Mouse (Mus musculus) spleen, embryonic (tissue): ENCODE measurements around the gene Fam76a.

ENCODE experiments used
- CTCF ChIA-PET: fragments of 350-600 bp; sonication (Branson Sonifier 250); formaldehyde crosslinking; loops from one replicate; lab custom pipeline; 2022; lab: Charles Lee

Fam76a gene

DNA sequence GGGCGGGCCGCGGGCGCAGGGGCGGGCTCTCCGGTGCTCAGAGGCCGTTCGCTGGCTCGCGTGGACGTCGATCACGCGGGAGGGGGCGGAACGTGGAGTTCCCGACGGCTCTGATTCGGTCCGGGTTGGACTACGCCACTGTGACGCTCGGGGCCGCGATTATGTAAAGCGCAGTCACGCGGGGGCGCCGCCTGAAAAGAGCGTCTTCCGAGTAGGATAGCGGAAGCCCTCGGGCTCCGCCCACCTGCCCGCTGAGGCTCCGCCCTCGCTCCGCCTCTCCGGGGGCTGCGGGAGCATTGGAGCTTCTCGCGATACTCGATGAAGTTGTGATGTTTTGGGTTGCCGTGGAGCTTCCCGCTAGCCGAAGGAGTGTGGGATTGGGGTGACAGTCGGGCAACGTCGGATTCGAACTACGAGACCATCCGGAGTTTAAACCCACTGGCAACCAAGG lies at the start of gene Fam76a:
Gene Fam76a, minus strand, starts transcription at position 1 of the 451 bp plus-strand sequence.
- CTCF ChIA-PET, result no interaction called here

DNA sequence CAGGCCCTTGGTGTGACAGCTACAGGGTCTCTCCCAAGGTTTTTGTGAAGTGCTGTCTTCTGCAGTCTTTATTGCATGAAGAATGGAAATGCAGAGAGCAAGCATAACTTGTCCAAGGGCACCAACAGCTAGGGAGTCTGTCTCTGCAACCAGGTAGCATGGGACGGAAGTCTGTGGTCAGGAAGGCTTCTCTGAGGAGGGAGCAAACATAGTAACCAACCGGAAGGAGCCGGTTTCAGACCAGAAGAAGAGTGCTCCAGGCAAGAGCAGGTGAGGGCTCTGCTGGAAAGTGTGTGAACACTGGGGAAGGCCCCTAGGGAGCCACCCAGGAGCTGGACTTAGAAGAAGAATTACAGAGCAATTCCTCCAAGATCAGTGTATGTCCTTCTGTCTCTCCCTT lies 49.7 kb upstream of the Fam76a start:
- CTCF ChIA-PET, result interaction anchor here (0.9 kb wide), 1 partner anchor 28 kb away, joined by 3 read pairs; no protein-coding TSS in a partner anchor

DNA sequence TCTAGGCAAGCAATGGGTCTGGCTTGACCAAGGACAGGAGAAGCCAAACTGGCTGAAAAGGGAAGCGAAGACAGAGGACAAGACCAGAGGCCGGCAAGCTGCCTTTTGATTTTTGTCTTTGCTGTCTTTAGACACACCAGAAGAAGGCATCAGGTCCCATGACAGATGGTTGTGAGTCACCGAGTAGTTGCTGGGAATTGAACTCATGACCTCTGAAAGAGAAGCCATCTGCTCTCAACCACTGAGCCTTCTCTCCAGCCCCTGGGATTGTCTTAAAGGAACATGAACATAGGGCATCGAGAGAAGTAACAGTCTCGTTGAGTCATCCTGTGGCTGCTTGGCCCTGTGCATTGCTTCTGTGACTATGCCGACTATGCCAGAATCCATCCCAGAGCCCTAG lies 49.2 kb upstream of the Fam76a start:
- CTCF ChIA-PET, result interaction anchor here (0.5 to 0.9 kb wide), 2 partner anchors 19 to 36 kb away, joined by 3 to 8 read pairs; no protein-coding TSS in a partner anchor

DNA sequence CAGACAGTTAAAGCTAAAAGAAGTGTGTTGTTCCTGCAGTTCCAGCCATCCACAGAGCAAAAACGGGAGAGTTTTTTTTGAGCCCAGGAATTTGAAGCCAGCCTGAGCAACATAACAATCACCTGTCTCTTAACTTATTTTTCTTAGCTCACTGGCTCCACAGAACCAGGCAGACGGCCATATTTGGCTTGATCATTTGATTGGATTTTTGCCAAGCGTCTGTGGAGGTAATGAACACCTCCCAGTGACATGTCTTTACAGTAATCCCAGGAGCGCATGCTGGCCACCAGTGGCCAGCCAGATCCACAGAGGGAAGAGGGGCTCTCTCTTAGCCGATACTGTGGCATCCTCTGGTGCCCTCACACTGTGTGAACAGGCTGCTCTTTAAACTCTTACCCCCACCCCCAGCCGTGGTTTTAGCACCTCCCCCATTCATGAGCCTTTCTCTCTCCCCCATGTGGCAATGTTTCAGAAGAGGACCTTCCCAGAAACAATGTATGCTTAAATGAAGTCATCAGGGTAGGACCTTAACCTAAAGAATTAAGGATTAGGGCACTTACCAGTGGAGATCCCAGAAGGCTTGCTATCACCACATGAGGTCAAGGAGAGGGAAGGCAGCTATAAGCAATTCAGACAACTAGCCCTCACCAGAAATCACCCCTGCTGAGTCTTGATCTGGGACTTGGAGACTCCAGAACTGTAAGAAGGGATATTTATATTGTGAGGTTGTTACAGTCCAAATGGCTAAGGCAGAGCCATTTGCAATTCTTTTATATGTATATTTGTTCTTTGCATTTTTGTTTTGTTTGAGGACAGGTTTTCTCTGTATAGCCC lies 46.0 kb upstream of the Fam76a start:
- CTCF ChIA-PET, result no interaction called here

DNA sequence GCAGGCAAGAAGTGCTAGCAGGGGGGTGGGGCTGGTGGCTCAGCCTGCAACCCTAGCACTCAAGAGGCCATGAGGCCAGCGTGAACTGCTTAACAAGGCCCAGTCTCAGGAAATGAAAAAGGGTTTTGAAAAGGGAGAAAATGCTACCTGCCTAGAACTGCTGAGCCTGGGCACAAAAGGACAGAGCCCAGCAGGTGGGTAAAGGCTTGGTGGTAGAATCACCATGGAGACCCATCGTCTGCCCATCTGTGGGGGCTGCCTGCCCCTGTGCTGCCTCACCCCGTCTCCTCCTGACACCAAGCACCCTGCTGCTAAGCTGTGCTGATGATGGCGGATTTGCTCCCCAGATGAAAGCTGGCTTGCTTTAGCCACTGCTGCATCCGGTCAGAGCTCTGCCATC lies 42.1 kb upstream of the Fam76a start:
- CTCF ChIA-PET, result interaction anchor here (0.5 kb wide), 1 partner anchor 11 kb away, joined by 8 read pairs; no protein-coding TSS in a partner anchor

DNA sequence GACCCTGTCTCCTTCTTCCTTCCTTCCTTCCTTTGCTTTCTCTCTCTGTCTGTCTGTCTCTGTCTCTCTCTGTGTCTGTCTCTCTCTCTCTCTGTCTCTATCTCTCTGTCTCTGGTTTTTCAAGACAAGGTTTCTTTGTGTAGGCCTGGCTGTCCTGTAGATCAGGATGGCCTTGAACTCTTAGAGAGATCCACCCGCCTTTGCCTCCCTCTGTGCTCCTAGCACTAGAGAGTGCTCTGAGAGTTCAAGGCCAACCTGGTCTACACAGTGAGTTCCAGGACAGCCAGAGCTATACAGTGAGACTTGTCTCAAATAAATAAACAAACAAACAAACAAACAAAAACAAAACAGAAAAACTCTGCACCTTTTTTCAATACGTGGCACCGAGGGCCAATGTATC lies 41.7 kb upstream of the Fam76a start:
- CTCF ChIA-PET, result no interaction called here

DNA sequence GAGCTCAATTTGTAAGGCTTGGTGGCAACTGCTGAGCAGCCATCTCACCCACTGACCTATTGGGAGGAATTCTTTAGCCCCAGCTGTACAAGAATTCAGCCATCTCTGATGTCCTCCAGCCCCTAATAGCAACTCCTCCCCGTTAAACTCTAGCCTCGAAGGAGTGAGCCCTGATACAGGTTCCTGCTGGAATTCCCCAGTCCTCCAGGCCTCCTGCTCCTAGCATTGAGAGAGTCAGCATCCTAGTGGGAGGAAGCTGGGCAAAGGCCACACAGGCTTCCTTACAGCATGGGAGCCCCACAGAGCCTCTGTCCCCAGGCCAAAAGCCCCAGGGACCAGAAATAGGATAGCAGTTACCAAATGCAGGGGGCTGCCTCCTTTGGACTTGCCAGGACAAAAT lies 41.1 kb upstream of the Fam76a start:
- CTCF ChIA-PET, result interaction anchor here (0.7 kb wide), 1 partner anchor 106 kb away, joined by 8 read pairs; no protein-coding TSS in a partner anchor

DNA sequence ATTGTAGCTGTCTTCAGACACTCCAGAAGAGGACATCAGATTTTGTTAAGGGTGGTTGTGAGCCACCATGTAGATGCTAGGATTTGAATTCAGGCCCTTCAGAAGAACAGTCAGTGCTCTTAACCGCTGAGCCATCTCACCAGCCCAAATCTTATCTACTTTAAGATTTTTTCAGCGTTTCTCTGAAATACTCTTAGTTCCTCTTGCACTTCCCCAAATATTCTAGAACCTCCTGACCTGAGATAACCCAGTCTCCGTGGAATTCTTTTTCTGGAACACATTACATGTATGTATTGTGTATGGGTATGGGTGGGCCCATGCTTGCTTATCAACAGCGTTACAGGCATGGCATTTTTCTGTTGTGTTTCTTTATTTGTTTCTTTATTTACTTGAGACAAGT lies 40.3 kb upstream of the Fam76a start:
- CTCF ChIA-PET, result no interaction called here

DNA sequence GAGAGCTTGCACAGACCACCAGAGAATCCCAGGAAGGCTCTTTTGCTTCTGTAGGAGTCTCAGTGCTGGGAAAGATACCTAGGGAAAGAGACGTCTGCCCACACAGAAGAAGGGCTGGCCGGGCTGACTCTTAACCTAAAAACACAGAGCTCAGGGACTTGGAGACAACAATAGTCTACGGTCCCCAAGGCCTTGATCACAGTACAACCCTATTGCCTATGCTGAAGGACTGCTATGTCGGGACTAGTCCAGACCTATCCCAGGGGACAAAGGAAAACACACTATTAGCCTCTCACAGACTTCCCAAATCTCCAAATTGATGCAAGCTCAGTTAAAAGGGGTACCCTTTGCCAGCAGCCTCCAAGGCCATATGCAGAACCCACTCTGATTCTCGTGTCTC lies 39.5 kb upstream of the Fam76a start:
- CTCF ChIA-PET, result no interaction called here

DNA sequence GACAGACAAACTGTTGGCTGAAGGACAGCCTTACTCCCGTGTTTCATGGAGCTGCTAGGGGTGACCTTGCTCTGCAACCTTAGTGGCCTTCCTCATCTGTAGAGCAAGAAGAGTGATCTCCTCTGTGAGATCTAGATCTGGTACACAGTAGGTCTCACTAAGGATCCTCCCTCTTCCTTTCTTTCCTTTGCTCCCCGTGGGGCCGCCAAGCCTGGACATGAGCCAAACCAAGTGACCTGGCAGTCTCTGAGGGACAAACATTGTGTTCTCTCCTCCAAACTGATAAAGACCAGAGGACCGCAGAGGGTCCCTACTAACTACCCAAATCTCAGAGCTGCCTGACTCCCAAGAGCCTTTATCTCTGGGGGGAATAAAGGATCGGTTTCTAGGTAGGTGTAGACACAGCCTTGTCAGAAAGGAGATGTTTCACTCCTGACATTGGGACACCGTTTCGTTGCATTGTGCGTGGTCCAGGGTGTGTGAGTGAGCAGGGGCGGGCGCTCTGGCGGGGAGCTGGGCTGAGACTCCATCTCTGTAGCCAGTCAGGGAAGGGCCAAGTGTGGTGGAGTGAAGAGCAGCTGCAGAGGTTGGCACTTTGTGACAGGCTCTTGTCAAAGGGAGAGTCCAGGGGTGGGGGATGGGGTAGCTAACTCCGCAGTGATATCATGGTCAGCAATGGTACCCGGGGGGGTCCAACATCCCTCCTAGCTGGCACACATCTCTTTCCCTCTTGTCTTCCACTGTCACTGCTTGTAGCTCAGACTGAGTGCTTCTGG lies 38.7 kb upstream of the Fam76a start:
- CTCF ChIA-PET, result interaction anchor here (0.6 kb wide), 1 partner anchor 10 kb away, joined by 3 read pairs; no protein-coding TSS in a partner anchor

DNA sequence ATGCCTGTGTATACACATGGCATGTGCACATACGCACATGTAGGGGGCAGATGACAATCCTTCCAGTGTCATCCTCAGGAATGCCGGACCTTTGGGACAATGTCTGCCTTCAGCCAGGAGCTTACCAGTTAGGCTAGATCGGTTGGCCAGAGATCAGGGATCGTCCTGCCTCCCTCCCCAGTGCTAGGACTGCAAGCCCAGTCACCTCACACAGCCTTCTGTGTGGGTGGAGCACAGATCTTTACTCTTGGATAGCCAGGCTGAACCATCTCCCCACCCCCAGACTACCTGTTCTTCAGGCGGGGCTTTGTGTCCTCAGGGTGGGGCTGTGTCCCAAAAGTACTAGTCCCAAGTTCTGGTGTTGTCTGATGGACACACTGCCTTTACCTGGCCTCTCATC lies 38.0 kb upstream of the Fam76a start:
- CTCF ChIA-PET, result no interaction called here

DNA sequence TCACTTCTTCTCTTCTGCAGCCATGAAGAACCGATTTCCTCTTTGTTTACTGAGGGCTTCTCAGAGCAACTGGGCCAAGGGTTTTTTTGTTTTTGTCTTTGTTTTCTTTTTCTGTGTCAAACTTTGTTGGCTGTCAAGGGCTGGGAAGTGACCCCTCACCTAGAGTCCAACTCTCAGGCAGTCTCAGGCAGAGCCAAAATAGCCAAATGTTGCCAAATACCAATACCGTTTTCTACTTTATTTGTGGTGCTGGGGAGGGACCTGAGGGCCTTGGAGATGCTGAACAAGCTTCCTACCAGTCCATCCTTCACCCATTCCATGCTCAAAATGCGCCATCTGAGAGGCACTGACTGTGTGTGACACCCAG lies 37.3 kb upstream of the Fam76a start:
- CTCF ChIA-PET, result no interaction called here

DNA sequence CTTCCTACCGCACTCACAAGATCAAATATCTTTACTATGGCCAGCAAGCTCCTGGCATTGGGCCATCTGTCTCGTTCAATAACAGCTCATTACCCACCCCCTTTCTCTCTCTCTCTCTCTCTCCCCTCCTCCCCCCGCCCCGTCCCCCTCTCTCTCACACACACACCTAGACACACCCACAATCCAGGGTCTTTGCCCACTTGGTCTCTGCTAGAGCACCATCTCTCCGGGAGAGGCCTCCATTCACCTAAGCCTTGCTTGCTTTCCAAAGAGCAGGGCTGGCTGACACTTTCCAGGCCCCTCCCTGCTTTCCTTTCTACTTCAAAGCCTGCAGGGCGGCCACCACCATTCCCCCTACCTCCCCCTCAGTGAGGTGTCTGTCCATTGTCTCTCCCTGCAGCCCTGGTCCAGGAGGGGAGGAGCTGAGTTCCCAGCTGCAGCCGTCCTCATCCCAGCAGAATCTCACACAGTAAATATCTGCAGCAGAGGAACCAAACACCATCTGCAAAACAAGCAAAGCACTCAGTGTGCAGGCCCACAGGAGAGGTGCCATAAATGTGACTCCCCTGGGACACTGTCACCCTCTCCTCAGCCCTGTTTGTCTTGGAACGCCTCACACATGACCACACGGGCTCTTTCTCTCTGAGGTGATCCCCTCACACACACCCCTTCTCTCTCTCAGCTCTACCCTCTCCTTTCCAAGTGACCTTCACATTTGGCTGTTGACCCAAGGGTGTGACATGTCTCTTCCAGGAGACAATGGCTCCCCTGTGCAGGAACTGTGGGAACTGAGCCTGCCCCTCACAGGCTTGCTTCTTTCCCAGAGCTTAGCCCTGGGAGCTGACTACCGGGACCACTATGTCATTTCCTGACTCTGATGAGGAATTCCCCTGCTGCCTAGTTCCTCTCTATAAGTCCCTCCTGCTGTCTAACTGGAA lies 36.7 kb upstream of the Fam76a start:
- CTCF ChIA-PET, result interaction anchor here (0.7 to 0.8 kb wide), 2 partner anchors 13 to 1021 kb away, joined by 3 read pairs; no protein-coding TSS in a partner anchor

DNA sequence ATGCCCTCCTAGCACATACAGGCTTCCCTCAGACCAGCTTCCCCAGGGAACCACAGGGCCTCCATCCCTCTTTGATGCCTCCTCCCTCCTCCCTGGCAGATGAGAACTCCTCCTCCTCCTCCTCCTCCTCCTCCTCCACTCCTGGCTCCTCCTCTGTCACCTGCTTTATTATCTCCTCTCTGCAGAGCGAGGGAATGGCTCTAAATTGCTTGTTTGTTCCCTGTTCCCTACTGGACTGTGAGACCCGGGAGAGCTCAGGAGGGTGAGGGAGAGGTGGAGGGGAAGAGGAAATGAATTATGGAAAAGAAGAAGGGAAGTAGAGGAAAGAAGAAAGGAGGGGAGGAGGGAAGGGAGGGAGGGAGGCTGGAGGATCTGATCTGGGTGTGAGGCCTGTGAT lies 33.0 kb upstream of the Fam76a start:
- CTCF ChIA-PET, result no interaction called here

DNA sequence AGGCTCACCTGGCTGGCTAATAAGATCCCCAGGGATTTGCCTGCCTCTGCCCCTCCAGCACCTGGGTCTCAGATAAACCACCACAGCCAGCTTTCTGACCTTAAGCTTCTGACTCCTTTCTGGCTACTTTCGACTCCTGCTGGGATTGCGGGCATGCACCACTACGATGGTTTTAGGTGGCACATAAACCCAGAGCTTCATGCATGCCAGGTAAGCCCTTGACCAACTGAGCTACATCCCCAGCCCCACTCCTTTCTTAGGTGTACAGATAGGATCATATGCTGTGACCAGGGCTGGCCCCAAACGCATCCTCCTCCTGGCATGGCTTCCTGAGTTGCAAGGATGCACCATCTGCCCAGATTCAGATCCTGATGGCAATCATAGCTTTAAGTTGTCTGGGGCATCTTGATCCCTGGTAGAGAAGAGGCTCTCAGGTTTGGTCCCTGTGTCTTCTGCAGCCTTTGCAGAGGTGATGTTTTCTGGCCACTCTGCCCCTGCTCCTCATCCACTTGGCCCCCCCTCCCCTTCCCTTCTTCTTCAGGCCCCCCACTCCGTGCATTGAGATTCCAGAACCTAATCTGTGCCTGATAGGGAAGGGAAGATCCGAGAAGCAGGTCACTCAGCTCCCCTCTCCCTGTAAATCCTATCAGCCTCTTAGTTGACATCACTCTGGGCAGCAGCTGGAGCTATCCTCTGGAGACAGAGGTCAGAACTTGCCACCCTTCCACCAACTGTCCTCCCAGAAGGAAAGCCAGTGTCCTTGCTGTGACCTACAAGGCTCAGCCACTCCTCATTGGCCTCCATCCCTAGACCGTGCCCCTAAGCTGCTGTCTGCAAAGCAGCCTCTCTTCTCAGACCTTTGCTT lies 32.4 kb upstream of the Fam76a start:
- CTCF ChIA-PET, result interaction anchor here (0.6 kb wide), 1 partner anchor 128 kb away, joined by 3 read pairs; no protein-coding TSS in a partner anchor

DNA sequence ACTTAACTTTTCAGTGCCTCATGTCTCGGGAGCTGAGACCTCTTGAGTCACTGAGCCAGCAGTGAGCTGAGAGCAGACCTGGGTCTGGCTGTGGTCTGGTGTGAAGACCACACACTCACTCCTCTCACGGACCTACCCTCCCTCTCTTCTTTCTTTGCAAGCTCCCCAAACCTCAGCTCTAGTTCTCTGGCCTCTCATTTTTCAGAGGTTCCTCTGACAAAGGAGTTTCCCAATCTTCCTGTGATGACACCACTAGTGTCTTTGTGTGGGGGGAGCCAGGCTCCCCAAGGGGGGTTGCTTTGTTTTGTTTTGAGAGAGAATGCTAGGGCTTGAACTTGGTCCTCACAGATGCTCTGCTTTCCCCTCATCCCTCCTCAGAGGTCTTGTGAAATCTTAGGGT lies 28.6 kb upstream of the Fam76a start:
- CTCF ChIA-PET, result interaction anchor here (0.6 to 0.7 kb wide), 2 partner anchors 10 to 39 kb away, joined by 3 read pairs; no protein-coding TSS in a partner anchor

DNA sequence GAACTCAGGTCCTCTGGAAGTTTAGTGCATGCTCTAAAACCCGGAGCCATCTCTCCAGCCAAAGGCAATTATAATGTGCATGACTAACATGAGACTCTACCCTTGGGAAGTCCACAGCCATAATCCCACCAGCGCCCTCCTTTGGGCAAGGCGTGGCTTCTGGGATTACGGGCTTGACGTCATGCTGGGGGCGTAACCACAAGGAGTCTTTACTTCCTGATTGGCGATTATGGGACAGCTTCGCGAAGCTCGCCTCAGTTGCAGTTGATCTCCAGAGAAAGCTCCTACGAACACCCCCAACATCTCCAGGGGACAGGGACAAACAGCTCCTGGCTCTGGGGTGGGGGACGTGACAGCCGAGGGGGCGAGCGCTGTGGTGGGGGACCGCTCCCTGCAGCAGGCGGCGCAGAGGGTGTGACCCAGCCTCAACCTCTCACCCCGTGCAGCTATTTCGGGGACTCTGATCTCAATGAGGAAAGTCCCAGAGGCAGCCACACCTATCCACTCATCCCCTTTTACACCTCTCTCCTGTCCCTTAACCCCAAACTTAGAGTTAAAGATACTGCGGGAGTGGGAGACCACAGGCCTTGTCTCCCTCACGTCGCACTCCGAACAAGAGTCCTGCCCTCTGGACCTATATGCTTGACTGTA lies 27.6 kb upstream of the Fam76a start:
- CTCF ChIA-PET, result interaction anchor here (0.5 kb wide), 1 partner anchor 253 kb away, joined by 16 read pairs; no protein-coding TSS in a partner anchor

DNA sequence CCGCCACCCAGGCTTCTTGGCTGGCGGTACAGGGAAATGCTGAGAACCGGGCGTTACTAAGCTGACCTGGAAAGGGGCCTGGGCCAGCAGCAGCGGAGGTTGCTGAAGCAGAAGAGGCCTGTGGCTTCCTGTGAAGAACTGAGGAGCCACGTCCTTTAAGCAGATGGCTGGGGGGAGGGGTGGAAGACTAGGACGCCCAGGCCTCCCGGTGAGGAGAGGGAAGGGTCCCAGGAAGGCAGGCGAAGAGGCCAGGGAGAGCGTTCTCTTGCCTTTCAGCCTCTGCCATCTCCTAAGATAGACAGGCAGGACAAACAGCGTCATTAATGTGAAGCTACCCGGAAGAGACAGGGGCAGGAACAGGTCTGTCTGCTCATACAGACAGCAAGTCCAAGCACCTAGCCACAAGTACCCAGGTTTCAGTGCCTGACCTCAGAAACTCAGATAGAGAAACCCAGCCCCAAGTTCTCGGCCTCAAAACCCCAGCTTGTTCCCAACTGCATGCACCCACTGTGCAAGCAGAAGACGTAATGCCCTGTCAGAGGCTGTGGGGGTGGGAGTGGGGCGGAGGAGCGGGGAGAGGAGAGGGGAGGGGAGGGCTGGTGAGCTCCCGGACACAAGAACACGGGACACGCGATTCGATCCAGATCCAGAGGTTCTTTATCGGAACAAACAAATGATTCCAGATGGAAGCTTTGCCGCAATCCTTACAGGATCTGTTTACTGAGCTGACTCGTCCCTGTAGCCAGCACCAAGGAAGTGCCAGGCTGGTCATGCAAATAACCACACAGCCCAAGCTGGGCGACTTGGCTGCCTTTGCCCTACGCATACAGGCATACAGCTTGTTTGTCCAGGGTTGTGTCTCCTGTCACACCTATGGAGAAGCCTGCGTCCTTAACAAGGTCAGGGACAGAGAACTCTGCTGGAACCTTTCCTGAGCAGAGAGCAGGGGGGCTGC lies 24.0 kb upstream of the Fam76a start:
- CTCF ChIA-PET, result interaction anchor here (0.6 to 3.2 kb wide), 13 partner anchors 12 to 398 kb away, joined by 3 to 24 read pairs (median 4); no protein-coding TSS in a partner anchor
